Mouse (Mus musculus) lung, embryonic 14.5 days (tissue): ENCODE results near the gene Cacna2d1. TPM values are rescaled to one million over a fixed set of nuclear protein-coding genes. Genes with fewer than 3 reads are reported as not detected.
A peak's percentile ranks its signal among the peaks of the same experiment; 100 is the strongest.

Experiments used
- ATAC-seq: fragments of 200-750 bp; cut with Nextera tagmentation; 2 replicates; pipeline ENCODE4 v1.8.0; 2017; ENCODE audit warnings: mild to moderate bottlenecking, moderate TSS enrichment, moderate library complexity; ENCODE audit not compliant: insufficient read depth
- DNase-seq: peaks from one replicate; pipeline ENCODE4 v3.0.0-alpha.2; 2015
- H3K27ac ChIP-seq: fragments of 300-500 bp; sonication (generic); 2 replicates; pipeline ENCODE4 v1.5.1; 2014; ENCODE audit warnings: low read depth, mild to moderate bottlenecking, moderate library complexity
- H3K27me3 ChIP-seq: fragments of 300-500 bp; sonication (generic); 2 replicates; pipeline ENCODE4 v1.6.1; 2014; ENCODE audit warnings: low read length, control low read depth; ENCODE audit not compliant: insufficient read depth
- H3K36me3 ChIP-seq: fragments of 300-500 bp; sonication (generic); 2 replicates; pipeline ENCODE4 v1.6.1; 2014; ENCODE audit warnings: control low read depth; ENCODE audit not compliant: insufficient read depth
- H3K4me1 ChIP-seq: fragments of 300-500 bp; sonication (generic); 2 replicates; pipeline ENCODE4 v1.6.1; 2014; ENCODE audit warnings: antibody characterized with exemption, control low read depth; ENCODE audit not compliant: insufficient read depth
- H3K4me2 ChIP-seq: fragments of 300-500 bp; sonication (generic); 2 replicates; pipeline ENCODE4 v1.6.1; 2014; ENCODE audit warnings: mild to moderate bottlenecking
- H3K4me3 ChIP-seq: fragments of 300-500 bp; sonication (generic); 2 replicates; pipeline ENCODE4 v1.5.1; 2014; ENCODE audit warnings: low read depth, low read length
- H3K9ac ChIP-seq: fragments of 300-500 bp; sonication (generic); 2 replicates; pipeline ENCODE4 v1.6.1; 2014
- H3K9me3 ChIP-seq: fragments of 300-500 bp; sonication (generic); 2 replicates; pipeline ENCODE4 v1.6.1; 2016; ENCODE audit warnings: low read depth, low read length, control low read depth
- CTCF ChIP-seq: IDR thresholded peaks from 2 replicates; pipeline ENCODE4 v1.5.1; 2016; ENCODE audit warnings: antibody characterized with exemption, low read depth
- WGBS: fragments of 180-500 bp; shearing (Covaris S2); extraction: QIAGEN DNeasy Blood & Tissue Kit; methylation state at CpG from one replicate; pipeline ENCODE4 v1.1.7; 2014; 5-methylcytosine and 5-hydroxymethylcytosine counted together
- polyA plus RNA-seq: library from polyadenylated mRNA; unstranded; fragments of >200 nt; fragmentation: Nextera tagmentation; extraction: Ambion mirVana; gene quantifications from 2 replicates; pipeline ENCODE4 v1.2.1, GENCODE M21; 2014

The Cacna2d1 gene
- polyA plus RNA-seq, 1 experiment from 2014 or later, result 15.6 TPM

GRCm38 (mm10) chr5:16265385-16265784, 330.9 kb downstream of the Cacna2d1 start:
- Histone ChIP-seq H3K4me1 (no peaks in the 10 kb centered on the region), H3K27me3 (no peaks in the 10 kb centered on the region), H3K36me3 (no peaks in the 10 kb centered on the region), H3K4me2 (no peak overlapping the region), H3K9ac (no peak overlapping the region), H3K27ac (no peak overlapping the region), H3K9me3 (no peaks in the 10 kb centered on the region), H3K4me3 (no peak overlapping the region)
- 66% methylated on average over 6 of the region's 6 CpGs for WGBS
- DNase-seq (no peak), ATAC-seq (no peak)
- TF ChIP-seq CTCF, result no peak

- H3K9me3 ChIP-seq, result no peaks in the 10 kb centered on the region
- DNase-seq, result no peak
- H3K36me3 ChIP-seq, result no peaks in the 10 kb centered on the region
- TF ChIP-seq CTCF, result no peak
- no peak overlapping the region for H3K4me2 ChIP-seq
- no peak overlapping the region for H3K27ac ChIP-seq
- WGBS, result 36% methylated on average over 2 of the region's 2 CpGs
- ATAC-seq, result no peak
- no peaks in the 10 kb centered on the region for H3K4me1 ChIP-seq
- no peaks in the 10 kb centered on the region for H3K27me3 ChIP-seq
- no peak overlapping the region for H3K9ac ChIP-seq
- H3K4me3 ChIP-seq, result no peak overlapping the region
Observed at GRCm38 (mm10) chr5:16277058-16277457, 342.6 kb downstream of the Cacna2d1 start.

- DNase-seq (no peak), ATAC-seq (no peak)
- Histone ChIP-seq H3K9ac (no peak overlapping the region), H3K36me3 (no peaks in the 10 kb centered on the region), H3K9me3 (no peaks in the 10 kb centered on the region), H3K27ac (no peak overlapping the region), H3K4me2 (no peak overlapping the region), H3K4me1 (no peaks in the 10 kb centered on the region), H3K4me3 (no peak overlapping the region), H3K27me3 (no peaks in the 10 kb centered on the region)
- 77% methylated on average over 5 of the region's 5 CpGs for WGBS
- no peak for TF ChIP-seq CTCF
Observed at GRCm38 (mm10) chr5:16281229-16281628, 346.7 kb downstream of the Cacna2d1 start.

GRCm38 (mm10) chr5:16293223-16293622, 358.7 kb downstream of the Cacna2d1 start:
- Histone ChIP-seq H3K9me3 (no peaks in the 10 kb centered on the region), H3K27me3 (no peaks in the 10 kb centered on the region), H3K27ac (no peak overlapping the region), H3K4me3 (no peak overlapping the region), H3K4me1 (no peaks in the 10 kb centered on the region), H3K4me2 (no peak overlapping the region), H3K9ac (no peak overlapping the region), H3K36me3 (no peaks in the 10 kb centered on the region)
- peak; percentile 49 for TF ChIP-seq CTCF
- no peak for ATAC-seq
- 9% methylated on average over 1 of the region's 1 CpGs for WGBS
- DNase-seq, result peak; percentile 82

GRCm38 (mm10) chr5:16293825-16294224, 359.3 kb downstream of the Cacna2d1 start:
- Histone ChIP-seq H3K4me3 (no peak overlapping the region), H3K36me3 (no peaks in the 10 kb centered on the region), H3K27ac (no peak overlapping the region), H3K27me3 (no peaks in the 10 kb centered on the region), H3K9ac (no peak overlapping the region), H3K4me2 (no peak overlapping the region), H3K9me3 (no peaks in the 10 kb centered on the region), H3K4me1 (no peaks in the 10 kb centered on the region)
- 60% methylated on average over 4 of the region's 4 CpGs for WGBS
- no peak for TF ChIP-seq CTCF
- no peak for DNase-seq
- ATAC-seq, result no peak

- H3K4me3 ChIP-seq, result no peak overlapping the region
- H3K4me2 ChIP-seq, result no peak overlapping the region
- H3K9ac ChIP-seq, result no peak overlapping the region
- no peaks in the 10 kb centered on the region for H3K4me1 ChIP-seq
- no peaks in the 10 kb centered on the region for H3K27me3 ChIP-seq
- 72% methylated on average over 4 of the region's 4 CpGs for WGBS
- H3K27ac ChIP-seq, result no peak overlapping the region
- TF ChIP-seq CTCF, result no peak
- no peaks in the 10 kb centered on the region for H3K9me3 ChIP-seq
- H3K36me3 ChIP-seq, result no peaks in the 10 kb centered on the region
- DNase-seq (no peak), ATAC-seq (no peak)
Observed at GRCm38 (mm10) chr5:16294708-16295107, 360.2 kb downstream of the Cacna2d1 start.

- WGBS, result 56% methylated on average over 4 of the region's 4 CpGs
- Histone ChIP-seq H3K4me3 (no peak overlapping the region), H3K27ac (no peak overlapping the region), H3K4me1 (no peaks in the 10 kb centered on the region), H3K4me2 (no peak overlapping the region), H3K27me3 (no peaks in the 10 kb centered on the region), H3K9me3 (no peaks in the 10 kb centered on the region), H3K9ac (no peak overlapping the region), H3K36me3 (no peaks in the 10 kb centered on the region)
- ATAC-seq (no peak; the same call in 1 of the 2 replicates), DNase-seq (no peak)
- TF ChIP-seq CTCF, result no peak
Observed at GRCm38 (mm10) chr5:16297170-16297771, 362.8 kb downstream of the Cacna2d1 start.
